Mouse (Mus musculus) brown adipose tissue, adult 24 weeks (tissue): ENCODE results near the gene Nup62. TPM values are rescaled to one million over a fixed set of nuclear protein-coding genes. Genes with fewer than 3 reads are reported as not detected.

ENCODE experiments used
- H3K27ac ChIP-seq: fragments of 200-500 bp; replicated peaks from 2 replicates; pipeline ENCODE4 v1.5.1; 2012; ENCODE audit warnings: low read depth, mild to moderate bottlenecking, low read length
- H3K4me1 ChIP-seq: fragments of 200-500 bp; 2 replicates; pipeline ENCODE4 v1.6.1; 2012; ENCODE audit warnings: low read length, mixed read lengths; ENCODE audit not compliant: control insufficient read depth, insufficient read depth, insufficient read length
- H3K4me3 ChIP-seq: fragments of 200-500 bp; 2 replicates; pipeline ENCODE4 v1.5.1; 2012; ENCODE audit warnings: low read depth, mild to moderate bottlenecking, low read length, moderate library complexity; ENCODE audit not compliant: insufficient read depth
- polyA plus RNA-seq: library from polyadenylated mRNA; stranded (reverse); fragments of >200 nt; gene quantifications from 2 replicates; pipeline ENCODE4 v1.2.4, GENCODE M21; 2012; ENCODE audit not compliant: missing spikeins, insufficient read depth, insufficient read length

Nup62 gene
- 8.2 and 17.3 TPM in 2 replicates for polyA plus RNA-seq

DNA sequence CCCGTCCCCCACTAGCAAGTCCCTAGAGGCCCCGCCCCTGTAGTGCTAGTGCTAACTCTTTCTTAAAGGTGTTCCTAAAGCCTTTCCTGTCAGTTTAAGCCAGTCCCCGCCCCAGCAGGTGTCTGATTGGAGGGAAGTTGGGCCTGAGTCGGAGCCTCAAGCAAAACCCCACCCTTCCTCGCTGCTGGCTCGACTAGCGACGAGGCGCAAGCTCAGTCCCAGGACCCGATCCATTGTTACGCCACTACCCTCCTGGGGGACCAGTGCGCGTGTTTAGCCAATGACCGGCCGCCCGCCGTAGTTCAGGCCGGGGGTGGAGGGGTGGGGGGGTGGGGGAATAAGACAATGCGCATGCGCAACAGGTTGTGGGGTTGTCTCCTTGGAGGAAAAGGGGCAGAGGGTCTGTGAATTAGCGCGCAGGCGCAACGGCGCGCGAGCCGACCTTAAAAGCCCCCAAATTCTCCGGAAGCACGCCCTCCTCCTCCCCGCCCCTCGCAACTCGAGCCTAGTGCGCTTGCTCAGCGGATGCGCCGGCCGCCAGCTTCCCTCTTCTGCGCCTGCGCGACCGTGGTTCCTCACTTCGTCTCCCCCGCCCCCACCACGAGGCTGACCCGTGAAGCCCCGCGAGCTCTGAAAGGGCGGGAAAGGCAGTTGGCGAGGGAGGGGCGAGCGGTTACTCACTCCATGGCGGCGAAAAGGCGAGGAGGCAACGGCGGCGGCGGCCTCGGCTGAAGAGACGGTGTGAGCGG is at the start of gene Nup62, which contains the start of gene Il4i1:
Nup62 (plus strand) TSS at position 368 of the 749 bp plus-strand sequence.
Il4i1 (plus strand) TSS at position 667 of the 749 bp plus-strand sequence.
- H3K4me1 ChIP-seq: peaks cover 20% of the 10 kb centered on the region
- H3K27ac ChIP-seq: peak within 1 kb of the TSS; percentile 85
- peak within 1 kb of the TSS; percentile 79 for H3K4me3 ChIP-seq

DNA sequence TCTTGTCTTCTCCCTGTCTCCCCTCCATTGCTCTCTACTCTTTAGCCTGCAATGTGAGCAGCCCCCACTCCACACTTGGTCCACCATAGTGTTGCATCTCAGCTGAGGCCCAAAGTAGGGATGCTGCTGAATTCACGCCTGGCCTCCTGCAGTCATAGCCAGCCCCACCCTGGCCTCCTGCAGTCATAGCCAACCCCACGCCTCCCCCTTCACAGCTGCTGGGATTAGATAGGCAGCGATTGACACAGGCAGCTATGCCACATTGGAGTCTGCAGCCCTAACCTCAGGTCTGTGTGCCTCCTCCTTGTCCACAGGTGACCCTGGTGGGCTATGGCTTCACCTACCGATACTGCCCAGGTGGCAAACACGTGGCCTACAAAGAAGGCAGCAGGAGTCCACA is 47.8 kb upstream of the Nup62 start:
- no peak overlapping the region for H3K4me3 ChIP-seq
- H3K4me1 ChIP-seq: no peaks in the 10 kb centered on the region
- H3K27ac ChIP-seq: no peak overlapping the region

DNA sequence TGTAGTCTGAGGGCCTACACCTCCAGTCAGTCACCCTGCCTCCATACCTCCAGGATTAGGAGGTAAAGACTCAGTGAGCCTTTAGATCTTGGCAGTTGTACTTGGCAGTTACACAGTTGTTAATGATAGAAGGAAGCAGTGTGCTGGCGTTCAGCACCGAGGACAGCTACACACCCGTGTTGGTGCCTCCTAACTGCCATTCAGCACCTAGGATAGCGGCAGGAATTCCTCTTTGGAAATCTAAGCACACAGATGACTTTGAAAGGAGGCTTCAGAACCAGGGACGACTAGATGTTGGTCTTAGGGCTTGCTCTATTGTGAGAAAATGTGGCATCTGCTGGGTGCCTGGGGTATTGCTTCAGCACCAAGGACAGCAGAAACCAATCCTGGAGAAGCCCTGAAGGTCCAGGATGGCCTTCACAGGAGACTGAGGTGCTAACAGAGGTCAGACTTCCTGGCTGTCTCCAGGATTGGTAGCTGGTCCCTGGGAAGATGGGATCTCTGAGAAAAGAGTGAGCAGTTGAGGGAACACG is 45.8 kb upstream of the Nup62 start:
- Histone ChIP-seq H3K4me1 (no peaks in the 10 kb centered on the region), H3K27ac (no peak overlapping the region), H3K4me3 (no peak overlapping the region)

DNA sequence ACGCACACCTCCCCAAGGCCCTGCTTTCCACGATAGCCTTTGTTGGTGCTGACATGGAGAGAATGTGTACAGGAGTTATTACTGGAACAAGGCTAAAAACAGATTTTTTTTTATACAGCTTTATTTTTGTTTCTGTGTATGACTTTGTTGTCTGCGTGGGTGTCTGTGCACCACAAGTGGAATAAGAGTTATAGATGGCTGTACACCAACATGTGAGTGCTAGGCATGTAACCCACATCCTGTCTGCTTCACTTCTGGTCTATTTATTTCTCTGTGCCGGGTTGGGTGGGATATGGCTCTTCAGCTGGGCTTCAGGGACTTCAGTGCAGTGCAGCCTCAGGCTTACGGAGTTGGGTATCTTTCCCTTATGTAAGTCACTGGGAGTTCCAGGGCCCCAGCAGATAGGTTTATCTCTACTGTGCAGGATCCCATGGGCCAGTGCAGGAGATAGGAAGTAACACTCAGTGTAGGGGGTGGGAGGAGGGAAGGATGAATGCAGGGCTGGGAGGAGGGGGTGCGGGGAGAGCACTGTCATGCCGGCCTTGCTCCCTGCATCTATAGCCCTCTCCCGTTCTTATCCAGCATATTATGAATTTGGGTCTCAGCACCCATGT is 43.2 kb upstream of the Nup62 start:
- no peak overlapping the region for H3K4me3 ChIP-seq
- H3K4me1 ChIP-seq: no peaks in the 10 kb centered on the region
- no peak overlapping the region for H3K27ac ChIP-seq

DNA sequence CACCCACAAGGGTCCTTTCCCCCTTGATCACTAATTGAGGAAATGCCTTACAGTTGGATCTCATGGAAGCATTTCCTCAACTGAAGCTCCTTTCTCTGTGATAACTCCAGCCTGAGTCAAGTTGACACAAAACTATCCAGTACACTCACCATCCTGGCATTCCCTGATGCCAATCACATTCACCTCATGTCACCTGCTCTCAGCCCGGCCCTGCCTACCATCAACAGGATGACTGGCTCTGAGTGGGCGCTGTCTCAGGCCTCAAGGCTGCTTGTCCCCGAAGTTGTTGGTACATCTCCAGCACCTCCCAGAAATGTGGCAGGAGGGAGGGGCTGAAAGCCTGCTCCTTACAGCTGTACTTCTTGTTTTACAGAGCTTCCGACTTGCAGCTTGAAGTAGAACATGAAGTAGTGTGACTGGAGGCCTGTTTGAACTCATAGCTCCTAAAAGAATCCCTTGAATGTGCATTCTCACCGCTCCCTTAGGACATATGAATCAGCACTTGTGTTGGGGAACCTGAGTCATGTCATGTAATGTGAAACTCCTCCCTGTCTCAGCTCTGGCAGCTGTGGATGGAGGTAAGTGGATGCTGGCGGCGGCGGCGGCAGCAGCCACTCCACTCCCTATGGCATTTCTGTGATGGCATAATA is 38.9 kb upstream of the Nup62 start:
- no peaks in the 10 kb centered on the region for H3K4me1 ChIP-seq
- no peak overlapping the region for H3K27ac ChIP-seq
- H3K4me3 ChIP-seq: no peak overlapping the region

DNA sequence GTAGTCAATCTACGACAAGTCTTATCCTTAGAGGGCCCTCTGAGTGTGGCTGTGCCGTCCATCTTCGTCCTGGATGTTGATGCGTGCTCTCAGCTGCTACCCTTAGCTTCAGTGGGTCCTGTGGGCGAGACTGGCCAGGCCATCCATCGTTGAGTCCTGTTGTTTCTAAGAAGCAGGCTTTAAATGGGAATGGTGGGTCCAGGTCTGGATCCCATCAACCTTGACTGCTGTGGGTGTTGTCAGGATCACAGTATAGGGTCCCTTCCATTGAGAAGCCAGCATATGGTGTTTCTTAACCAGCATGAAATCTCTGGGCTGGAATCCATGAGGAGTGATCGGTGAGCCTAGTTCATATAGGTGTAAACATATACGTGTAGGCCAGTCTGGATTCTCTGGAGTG is 35.8 kb upstream of the Nup62 start:
- Histone ChIP-seq H3K4me1 (no peaks in the 10 kb centered on the region), H3K27ac (no peak overlapping the region), H3K4me3 (no peak overlapping the region)

GRCm38 (mm10) chr7:44789531-44789930 is 26.4 kb upstream of the Nup62 start:
- Histone ChIP-seq H3K4me3 (no peak overlapping the region), H3K27ac (no peak overlapping the region), H3K4me1 (no peaks in the 10 kb centered on the region)

- Histone ChIP-seq H3K4me1 (no peaks in the 10 kb centered on the region), H3K4me3 (no peak overlapping the region), H3K27ac (no peak overlapping the region)
Observed at GRCm38 (mm10) chr7:44790066-44790465, 25.8 kb upstream of the Nup62 start.

DNA sequence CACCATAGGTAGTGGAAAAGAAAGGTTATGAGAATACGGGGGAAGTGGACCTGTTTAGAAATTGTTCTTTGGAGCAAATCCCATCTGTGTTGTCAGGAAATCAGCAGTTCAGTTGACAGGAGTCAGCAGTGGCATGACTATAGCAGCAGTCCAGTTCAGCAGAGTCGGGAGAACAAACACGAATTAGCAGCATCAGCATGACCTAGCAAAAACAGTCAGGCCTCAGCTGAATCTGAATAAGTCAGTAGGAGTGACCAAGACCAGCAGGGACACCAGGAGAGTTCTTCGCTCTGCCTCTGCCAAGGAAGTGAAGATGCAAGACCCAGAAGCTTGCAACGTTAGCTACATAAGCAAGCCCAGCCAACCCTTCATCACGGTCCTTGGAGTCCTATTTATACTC is 23.1 kb upstream of the Nup62 start:
- Histone ChIP-seq H3K4me3 (no peak overlapping the region), H3K27ac (no peak overlapping the region), H3K4me1 (no peaks in the 10 kb centered on the region)

DNA sequence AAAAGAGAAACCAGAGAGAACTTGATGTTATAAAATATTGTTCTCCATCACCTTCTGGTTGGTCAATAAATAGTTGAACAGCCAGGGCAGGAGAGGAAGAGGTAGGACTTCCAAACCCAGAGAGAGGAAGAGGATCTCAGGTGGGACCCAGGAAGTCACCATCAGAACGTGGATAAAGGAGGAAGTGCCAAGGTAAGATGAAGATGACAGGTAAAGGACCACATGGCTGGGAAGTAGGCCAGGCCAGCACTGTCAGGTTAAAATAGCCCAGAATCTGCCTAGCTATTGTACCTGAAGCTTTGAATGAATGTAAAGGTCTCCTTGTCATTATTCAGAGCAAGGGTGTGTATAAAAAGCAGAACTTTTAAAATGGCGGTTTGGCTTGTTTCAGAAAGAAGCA is 7.0 kb upstream of the Nup62 start:
- Histone ChIP-seq H3K4me1 (no peaks in the 10 kb centered on the region), H3K27ac (no peak overlapping the region), H3K4me3 (no peak overlapping the region)

GRCm38 (mm10) chr7:44809466-44809865 is 6.4 kb upstream of the Nup62 start:
- Histone ChIP-seq H3K4me1 (no peaks in the 10 kb centered on the region), H3K27ac (no peak overlapping the region), H3K4me3 (no peak overlapping the region)

DNA sequence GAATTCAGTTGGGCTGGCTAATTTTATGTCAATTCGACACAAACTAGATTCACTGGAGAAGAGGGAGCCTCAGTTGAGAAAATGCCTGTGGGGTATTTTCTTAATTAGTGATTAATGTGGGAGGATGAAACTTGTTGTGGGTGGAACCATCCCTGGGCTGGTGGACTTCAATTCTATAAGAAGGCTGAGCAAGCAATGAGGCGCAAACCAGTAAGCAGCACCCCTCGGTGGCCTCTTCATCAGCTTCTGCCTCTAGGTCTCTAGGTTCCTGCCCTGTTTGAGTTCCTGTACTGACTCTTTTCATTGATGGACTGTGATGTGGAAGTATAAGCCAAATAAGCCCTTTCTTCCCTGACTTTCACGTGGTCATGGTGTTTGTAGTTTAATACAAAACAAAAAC is 5.5 kb upstream of the Nup62 start:
- Histone ChIP-seq H3K4me1 (no peaks in the 10 kb centered on the region; the same call in 1 of the 2 replicates), H3K4me3 (no peak overlapping the region)

GRCm38 (mm10) chr7:44810819-44811557 is 4.9 kb upstream of the Nup62 start:
- no peak overlapping the region for H3K27ac ChIP-seq
- H3K4me1 ChIP-seq: no peaks in the 10 kb centered on the region; the same call in 1 of the 2 replicates
- H3K4me3 ChIP-seq: no peak overlapping the region

More for the DNA sequence above, 5.5 kb upstream of the Nup62 start:
- H3K27ac ChIP-seq: no peak overlapping the region

- Histone ChIP-seq H3K4me1 (peaks cover 4% of the 10 kb centered on the region), H3K4me3 (no peak overlapping the region), H3K27ac (no peak overlapping the region)
Observed at GRCm38 (mm10) chr7:44812651-44813325, 3.1 kb upstream of the Nup62 start.
